Mouse (Mus musculus): ENCODE measurements around the gene B3gnt5.

DNA sequence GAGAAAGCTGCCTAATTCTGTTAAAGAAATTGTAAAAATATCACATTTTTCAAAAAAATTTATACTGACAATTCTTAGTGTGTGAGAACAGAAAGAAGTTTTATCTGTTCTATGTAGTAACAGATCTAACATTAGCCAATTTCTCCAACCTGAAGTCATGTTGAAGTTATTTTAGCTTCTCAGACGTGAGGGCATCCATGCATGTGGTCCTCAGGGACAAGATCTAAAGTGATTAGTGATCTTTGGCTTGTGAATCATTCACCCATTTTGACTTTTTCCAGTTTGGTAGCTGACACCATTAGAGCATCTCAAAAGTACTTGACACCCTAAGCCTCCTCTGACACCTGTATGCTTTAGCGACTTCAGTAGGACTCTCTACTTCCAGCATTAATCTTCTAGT is 29.9 kb downstream of the B3gnt5 start:
- TF ChIP-seq GATA1 (IDR thresholded peaks at IDR 0.05; ENCODE audit: borderline replicate concordance, low read length) (no peak), CTCF (IDR thresholded peaks at IDR 0.05; ENCODE audit: low read depth, low read length) (no peak), POLR2AphosphoS5 (IDR thresholded peaks at IDR 0.05; ENCODE audit: insufficient replicate concordance, low read depth, low read length) (no peak), TAL1 (conservative IDR thresholded peaks at IDR 0.05; ENCODE audit: low read depth, low read length) (no peak)

All from G1E (cell line).